Mouse (Mus musculus) leukemia stem cell, adult 10-12 weeks (primary cell): Measurements from ENCODE around the gene Olfr1246. TPM values are rescaled to one million over a fixed set of nuclear protein-coding genes. Genes with fewer than 3 reads are reported as not detected.

Experiments
- polyA plus RNA-seq: library from polyadenylated mRNA; stranded (reverse); fragments of >175 nt; gene quantifications from 2 replicates; pipeline ENCODE4 v1.2.3, GENCODE M21; 2012; ENCODE audit warnings: low replicate concordance

The Olfr1246 gene
- polyA plus RNA-seq: not detected in 2 replicates

GRCm38 (mm10) chr2:89593057-89593456 lies at the start of gene Olfr1246:
Gene Olfr1246, minus strand, starts transcription at chr2:89593157.

GRCm38 (mm10) chr2:89634883-89635282 lies 41.9 kb upstream of the Olfr1246 start, which contains the start of gene Olfr1249:
Gene Olfr1249, minus strand, starts transcription at chr2:89634983.

GRCm38 (mm10) chr2:89618145-89618544 lies 25.2 kb upstream of the Olfr1246 start, which contains the start of gene Olfr1248:
Gene Olfr1248, minus strand, starts transcription at chr2:89618245.

DNA sequence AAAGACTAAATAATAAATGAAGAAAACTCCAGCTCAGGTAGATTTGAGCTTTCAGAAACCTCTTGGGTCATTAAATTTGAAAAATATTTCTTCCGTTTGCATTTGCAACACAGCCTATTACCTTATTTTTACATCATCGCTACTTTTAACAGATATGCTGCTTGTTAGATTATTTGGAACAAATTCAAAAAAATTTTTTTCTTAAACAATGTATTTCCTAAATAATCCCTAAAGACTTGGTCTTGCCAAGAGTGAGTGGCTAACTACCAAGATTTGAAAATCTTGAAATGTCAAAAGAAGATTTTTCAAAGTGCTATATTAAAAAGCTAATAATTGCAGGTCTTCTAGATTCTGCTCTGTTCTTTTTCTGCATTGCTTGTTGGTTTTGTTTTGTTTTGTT lies 21.1 kb upstream of the Olfr1246 start, which contains the start of gene Olfr1247:
Olfr1247 (minus strand) TSS at position 101 of the 400 bp plus-strand sequence.

DNA sequence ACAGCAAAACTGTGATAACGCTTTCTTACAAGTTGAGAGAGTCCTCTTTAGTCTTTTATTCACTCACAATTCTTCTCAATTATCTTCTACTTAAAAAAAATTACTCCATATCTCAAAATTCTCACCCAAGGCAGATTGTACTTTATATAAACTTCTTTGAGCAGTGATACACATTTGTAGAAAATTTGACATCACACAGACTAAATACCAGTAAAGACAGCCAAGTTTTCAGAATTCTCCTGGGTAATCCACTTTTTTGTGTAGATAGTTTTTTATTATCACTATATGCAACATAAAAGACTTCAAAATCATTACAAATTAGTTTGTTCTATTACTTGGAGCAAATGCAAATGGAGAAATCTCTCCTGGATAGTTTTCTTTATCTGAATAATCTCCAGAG lies 14.6 kb downstream of the Olfr1246 start, which contains the start of gene Olfr1245:
Olfr1245 (minus strand) TSS at position 101 of the 400 bp plus-strand sequence.

Other genes with a start within 250 kb of the Olfr1246 start
- not detected in 2 replicates for gene Olfr1234, start 228.3 kb downstream of the Olfr1246 start, polyA plus RNA-seq
- gene Olfr1238, start 183.5 kb downstream of the Olfr1246 start, polyA plus RNA-seq: not detected in 2 replicates
- gene Olfr1239, start 172.8 kb downstream of the Olfr1246 start, polyA plus RNA-seq: not detected in 2 replicates
- not detected in 2 replicates for gene Olfr1240, start 150.2 kb downstream of the Olfr1246 start, polyA plus RNA-seq
- gene Olfr1241, start 106.0 kb downstream of the Olfr1246 start, polyA plus RNA-seq: not detected in 2 replicates
- gene Olfr1242, start 94.8 kb downstream of the Olfr1246 start, polyA plus RNA-seq: not detected in 2 replicates
- not detected in 2 replicates for gene Olfr1243, start 61.7 kb downstream of the Olfr1246 start, polyA plus RNA-seq
- gene Olfr1245, start 14.7 kb downstream of the Olfr1246 start, polyA plus RNA-seq: not detected in 2 replicates
- gene Olfr1247, start 21.0 kb upstream of the Olfr1246 start, polyA plus RNA-seq: not detected in 2 replicates
- not detected in 2 replicates for gene Olfr1248, start 25.1 kb upstream of the Olfr1246 start, polyA plus RNA-seq
- not detected in 2 replicates for gene Olfr1249, start 41.8 kb upstream of the Olfr1246 start, polyA plus RNA-seq
- gene Olfr1250, start 68.3 kb upstream of the Olfr1246 start, polyA plus RNA-seq: not detected in 2 replicates
- not detected in 2 replicates for gene Olfr1251, start 78.8 kb upstream of the Olfr1246 start, polyA plus RNA-seq
- not detected in 2 replicates for gene Olfr1252, start 131.9 kb upstream of the Olfr1246 start, polyA plus RNA-seq
- 0.05 TPM in 1 of 2 replicates, not detected in the other for gene Olfr1253, start 163.9 kb upstream of the Olfr1246 start, polyA plus RNA-seq
- not detected in 2 replicates for gene Olfr1254, start 200.5 kb upstream of the Olfr1246 start, polyA plus RNA-seq
- gene Olfr1255, start 218.9 kb upstream of the Olfr1246 start, polyA plus RNA-seq: not detected in 2 replicates
- gene Olfr1256, start 248.4 kb upstream of the Olfr1246 start, polyA plus RNA-seq: not detected in 2 replicates